Mouse (Mus musculus) liver, embryonic 15.5 days (tissue): Measurements from ENCODE around the gene Rfx1. TPM values are rescaled to one million over a fixed set of nuclear protein-coding genes. Genes with fewer than 3 reads are reported as not detected.

Experiments used
- ATAC-seq: fragments of 200-750 bp; cut with Nextera tagmentation; 2 replicates; pipeline ENCODE4 v1.8.0; 2017; ENCODE audit warnings: moderate number of reproducible peaks, mild to moderate bottlenecking, moderate library complexity; ENCODE audit not compliant: insufficient read depth
- H3K27ac ChIP-seq: fragments of 300-500 bp; sonication (generic); replicated peaks from 2 replicates; pipeline ENCODE4 v1.5.1; 2015; ENCODE audit warnings: mild to moderate bottlenecking, inconsistent platforms
- H3K27me3 ChIP-seq: fragments of 300-500 bp; sonication (generic); 2 replicates; pipeline ENCODE4 v1.6.1; 2015; ENCODE audit warnings: mild to moderate bottlenecking, inconsistent platforms
- H3K36me3 ChIP-seq: fragments of 300-500 bp; sonication (generic); replicated peaks from 2 replicates; pipeline ENCODE4 v1.6.1; 2015; ENCODE audit warnings: moderate library complexity, mild to moderate bottlenecking, inconsistent platforms
- H3K4me1 ChIP-seq: fragments of 300-500 bp; sonication (generic); replicated peaks from 2 replicates; pipeline ENCODE4 v1.6.1; 2015; ENCODE audit warnings: inconsistent platforms
- H3K4me2 ChIP-seq: fragments of 300-500 bp; sonication (generic); 2 replicates; pipeline ENCODE4 v1.6.1; 2015; ENCODE audit warnings: moderate library complexity, mild to moderate bottlenecking, inconsistent platforms
- H3K4me3 ChIP-seq: fragments of 300-500 bp; sonication (generic); replicated peaks from 2 replicates; pipeline ENCODE4 v1.5.1; 2015; ENCODE audit warnings: mild to moderate bottlenecking, inconsistent platforms
- H3K9ac ChIP-seq: fragments of 300-500 bp; sonication (generic); 2 replicates; pipeline ENCODE4 v1.6.1; 2015; ENCODE audit warnings: moderate library complexity, mild to moderate bottlenecking, inconsistent platforms
- H3K9me3 ChIP-seq: fragments of 300-500 bp; sonication (generic); replicated peaks from 2 replicates; pipeline ENCODE4 v1.6.1; 2016; ENCODE audit warnings: inconsistent platforms
- WGBS: fragments of 180-500 bp; shearing (Covaris S2); methylation state at CpG from one replicate; pipeline ENCODE4 v1.1.7; 2015; ENCODE audit warnings: mixed read lengths; ENCODE audit not compliant: insufficient replicate concordance; 5-methylcytosine and 5-hydroxymethylcytosine counted together
- polyA plus RNA-seq: library from polyadenylated mRNA; unstranded; fragments of >200 nt; fragmentation: Nextera tagmentation; extraction: Ambion mirVana; gene quantifications from 2 replicates; pipeline ENCODE4 v1.2.1, GENCODE M21; 2015

Rfx1 gene
- 2.4 and 2.9 TPM in 2 replicates for polyA plus RNA-seq

GRCm38 (mm10) chr8:84066291-84066930 lies at the start of gene Rfx1:
TSS of gene Rfx1 (plus strand) at chr8:84066834.
- Histone ChIP-seq H3K4me3 (peak within 1 kb of the TSS; percentile 74), H3K4me1 (peaks cover 65% of the 10 kb centered on the region), H3K36me3 (no peaks in the 10 kb centered on the region), H3K9ac (peak within 1 kb of the TSS; percentile 76), H3K27me3 (no peaks in the 10 kb centered on the region), H3K27ac (peak within 1 kb of the TSS; percentile 96), H3K9me3 (no peaks in the 10 kb centered on the region), H3K4me2 (peak within 1 kb of the TSS; percentile 92)
- peak; percentile 95 for ATAC-seq
- under 1% methylated on average over 51 of the region's 51 CpGs for WGBS

- Histone ChIP-seq H3K4me1 (no peaks in the 10 kb centered on the region), H3K9me3 (no peaks in the 10 kb centered on the region), H3K27me3 (peaks cover 65% of the 10 kb centered on the region), H3K36me3 (no peaks in the 10 kb centered on the region), H3K4me3 (no peak overlapping the region), H3K27ac (no peak overlapping the region), H3K4me2 (no peak overlapping the region), H3K9ac (no peak overlapping the region)
- ATAC-seq = no peak
- 63% methylated on average over 9 of the region's 9 CpGs for WGBS
Measured at GRCm38 (mm10) chr8:84019738-84020137, 46.9 kb upstream of the Rfx1 start.

DNA sequence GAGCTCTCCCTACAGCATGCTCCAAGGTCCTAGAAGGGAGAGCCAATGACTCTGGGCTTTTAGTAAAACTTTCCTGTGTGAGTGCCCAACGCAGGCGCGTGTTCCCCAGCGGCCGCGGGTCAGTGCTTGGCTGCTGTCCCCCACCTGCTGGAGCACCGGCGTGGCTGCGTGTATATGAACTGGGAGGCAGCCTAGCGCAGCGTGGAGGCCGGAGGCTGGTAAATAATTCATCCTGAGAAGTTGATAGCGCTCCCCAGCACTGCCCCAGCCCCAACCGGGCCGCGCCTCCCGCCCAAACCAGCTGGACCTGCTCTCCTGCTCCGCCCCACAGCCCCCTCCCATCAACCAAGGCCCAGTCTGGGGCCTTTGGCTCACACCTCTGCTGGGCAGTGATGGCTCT lies 45.5 kb upstream of the Rfx1 start, which contains the start of gene Palm3:
Palm3 (plus strand) TSS at position 376 of the 400 bp plus-strand sequence.
- no peak within 1 kb of the TSS for H3K9ac ChIP-seq
- H3K27ac ChIP-seq = no peak within 1 kb of the TSS
- peaks cover 5% of the 10 kb centered on the region for H3K4me1 ChIP-seq
- H3K36me3 ChIP-seq = no peaks in the 10 kb centered on the region
- no peak within 1 kb of the TSS for H3K4me2 ChIP-seq
- WGBS = 16% methylated on average over 18 of the region's 18 CpGs
- no peak within 1 kb of the TSS for H3K4me3 ChIP-seq
- H3K27me3 ChIP-seq = peaks cover 73% of the 10 kb centered on the region
- H3K9me3 ChIP-seq = no peaks in the 10 kb centered on the region
- ATAC-seq = no peak

- H3K4me2 ChIP-seq = no peak overlapping the region
- ATAC-seq = no peak
- no peaks in the 10 kb centered on the region for H3K36me3 ChIP-seq
- H3K9ac ChIP-seq = no peak overlapping the region
- no peak overlapping the region for H3K4me3 ChIP-seq
- H3K4me1 ChIP-seq = peaks cover 9% of the 10 kb centered on the region
- 37% methylated on average over 12 of the region's 12 CpGs for WGBS
- no peaks in the 10 kb centered on the region for H3K9me3 ChIP-seq
- H3K27me3 ChIP-seq = peaks cover 78% of the 10 kb centered on the region
- no peak overlapping the region for H3K27ac ChIP-seq
Measured at GRCm38 (mm10) chr8:84021569-84021968, 45.1 kb upstream of the Rfx1 start.

- Histone ChIP-seq H3K4me3 (no peak overlapping the region), H3K4me2 (no peak overlapping the region), H3K27ac (no peak overlapping the region), H3K27me3 (peaks cover 88% of the 10 kb centered on the region), H3K9me3 (no peaks in the 10 kb centered on the region), H3K4me1 (peaks cover 9% of the 10 kb centered on the region), H3K36me3 (no peaks in the 10 kb centered on the region), H3K9ac (no peak overlapping the region)
- no peak for ATAC-seq
- WGBS = 17% methylated on average over 5 of the region's 5 CpGs
Measured at GRCm38 (mm10) chr8:84023085-84023484, 43.5 kb upstream of the Rfx1 start.

GRCm38 (mm10) chr8:84023631-84024030 lies 43.0 kb upstream of the Rfx1 start:
- Histone ChIP-seq H3K4me3 (no peak overlapping the region), H3K9me3 (no peaks in the 10 kb centered on the region), H3K27me3 (peaks cover 90% of the 10 kb centered on the region), H3K9ac (no peak overlapping the region), H3K4me1 (peaks cover 9% of the 10 kb centered on the region), H3K27ac (no peak overlapping the region), H3K4me2 (no peak overlapping the region), H3K36me3 (no peaks in the 10 kb centered on the region)
- 44% methylated on average over 1 of the region's 1 CpGs for WGBS
- ATAC-seq = no peak

- no peak for ATAC-seq
- WGBS = 11% methylated on average over 10 of the region's 10 CpGs
- Histone ChIP-seq H3K4me2 (no peak overlapping the region), H3K36me3 (no peaks in the 10 kb centered on the region), H3K9me3 (no peaks in the 10 kb centered on the region), H3K9ac (no peak overlapping the region), H3K4me1 (peaks cover 9% of the 10 kb centered on the region), H3K27me3 (peaks cover 96% of the 10 kb centered on the region), H3K4me3 (no peak overlapping the region), H3K27ac (no peak overlapping the region)
Measured at GRCm38 (mm10) chr8:84024171-84024570, 42.5 kb upstream of the Rfx1 start.

DNA sequence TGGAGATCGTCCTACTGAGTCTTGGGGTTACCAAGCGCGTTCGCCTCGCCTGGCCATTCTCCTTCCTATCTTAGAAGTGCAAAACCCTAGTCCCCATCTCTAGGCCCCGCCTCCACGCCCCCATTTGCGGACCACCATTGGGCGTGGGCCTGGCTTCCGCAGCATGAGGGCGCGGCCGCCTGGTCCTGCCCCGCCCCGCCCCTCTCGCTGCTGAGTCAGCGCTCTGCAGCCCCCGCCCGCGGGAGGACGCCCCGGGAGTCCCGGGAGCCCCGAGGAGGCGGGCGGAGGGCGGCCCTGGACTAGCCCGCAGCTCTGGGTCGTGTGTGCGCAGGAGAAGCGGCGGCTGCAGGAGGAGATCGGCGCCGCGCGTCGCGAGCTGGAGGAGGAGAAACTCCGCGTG lies 40.8 kb upstream of the Rfx1 start:
- Histone ChIP-seq H3K27ac (no peak overlapping the region), H3K4me3 (peak overlapping the region; percentile 36), H3K4me2 (peak overlapping the region; percentile 64), H3K9me3 (no peaks in the 10 kb centered on the region), H3K36me3 (no peaks in the 10 kb centered on the region), H3K27me3 (peaks cover 87% of the 10 kb centered on the region), H3K9ac (no peak overlapping the region), H3K4me1 (peaks cover 9% of the 10 kb centered on the region)
- ATAC-seq = peak; percentile 38
- 1% methylated on average over 41 of the region's 41 CpGs for WGBS

DNA sequence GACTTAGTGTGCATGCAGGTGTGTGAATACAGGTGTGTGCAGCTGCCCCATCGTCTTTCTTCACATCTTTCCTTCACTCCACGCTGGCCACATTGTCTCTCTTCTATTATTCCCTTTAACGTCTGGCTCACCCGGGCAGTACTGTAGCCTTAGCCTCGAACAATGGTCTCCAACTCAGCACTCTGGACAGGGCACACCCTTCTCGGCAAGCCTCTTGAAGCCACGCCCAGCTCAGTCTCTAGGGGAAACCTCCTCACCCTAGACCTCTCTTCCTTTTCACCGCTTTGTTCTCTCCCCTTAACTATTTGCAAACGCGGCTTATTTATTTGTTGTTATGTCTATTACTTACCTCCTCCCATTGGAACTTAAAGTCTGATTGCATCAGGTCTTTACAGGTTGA lies 39.2 kb upstream of the Rfx1 start:
- 7% methylated on average over 10 of the region's 10 CpGs for WGBS
- Histone ChIP-seq H3K27ac (no peak overlapping the region), H3K9me3 (no peaks in the 10 kb centered on the region), H3K4me3 (no peak overlapping the region), H3K4me2 (no peak overlapping the region), H3K27me3 (peaks cover 71% of the 10 kb centered on the region), H3K36me3 (no peaks in the 10 kb centered on the region), H3K4me1 (peaks cover 9% of the 10 kb centered on the region), H3K9ac (no peak overlapping the region)
- ATAC-seq = no peak

DNA sequence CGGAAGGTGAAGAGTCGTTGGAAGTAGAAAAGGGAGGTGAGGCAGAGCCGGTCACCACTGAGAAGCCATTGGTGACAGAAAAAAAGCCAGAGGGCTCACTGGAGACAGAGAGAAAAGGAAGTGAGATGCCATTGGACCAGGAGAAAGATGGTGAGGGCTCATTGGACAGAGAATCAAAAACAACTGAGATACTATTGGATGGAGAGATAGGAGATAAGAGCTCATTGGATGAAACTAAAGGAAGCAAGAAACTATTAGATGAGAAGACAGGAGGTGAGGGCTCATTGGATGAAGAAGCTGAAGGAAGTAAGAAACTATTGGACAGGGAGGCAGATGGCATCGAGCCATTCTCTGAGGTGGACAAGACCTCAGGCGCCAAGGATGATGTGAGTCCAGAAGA lies 37.4 kb upstream of the Rfx1 start:
- 65% methylated on average over 5 of the region's 5 CpGs for WGBS
- Histone ChIP-seq H3K4me3 (no peak overlapping the region), H3K9me3 (no peaks in the 10 kb centered on the region), H3K27ac (no peak overlapping the region), H3K9ac (no peak overlapping the region), H3K4me2 (no peak overlapping the region), H3K4me1 (peaks cover 9% of the 10 kb centered on the region), H3K36me3 (no peaks in the 10 kb centered on the region), H3K27me3 (peaks cover 55% of the 10 kb centered on the region)
- ATAC-seq = no peak

GRCm38 (mm10) chr8:84032777-84033176 lies 33.9 kb upstream of the Rfx1 start:
- no peaks in the 10 kb centered on the region for H3K4me1 ChIP-seq
- H3K4me3 ChIP-seq = no peak overlapping the region
- 53% methylated on average over 4 of the region's 4 CpGs for WGBS

GRCm38 (mm10) chr8:84038015-84038414 lies 28.6 kb upstream of the Rfx1 start:
- H3K4me1 ChIP-seq = peaks cover 7% of the 10 kb centered on the region
- H3K36me3 ChIP-seq = no peaks in the 10 kb centered on the region
- no peak overlapping the region for H3K9ac ChIP-seq
- no peak for ATAC-seq
- no peak overlapping the region for H3K27ac ChIP-seq
- H3K27me3 ChIP-seq = peaks cover 51% of the 10 kb centered on the region
- no peak overlapping the region for H3K4me2 ChIP-seq
- H3K4me3 ChIP-seq = no peak overlapping the region
- H3K9me3 ChIP-seq = no peaks in the 10 kb centered on the region
- WGBS = 57% methylated on average over 5 of the region's 5 CpGs

More at GRCm38 (mm10) chr8:84032777-84033176, 33.9 kb upstream of the Rfx1 start:
- no peak overlapping the region for H3K9ac ChIP-seq
- no peak overlapping the region for H3K4me2 ChIP-seq
- no peak for ATAC-seq
- H3K27me3 ChIP-seq = peaks cover 30% of the 10 kb centered on the region
- no peaks in the 10 kb centered on the region for H3K36me3 ChIP-seq
- H3K9me3 ChIP-seq = no peaks in the 10 kb centered on the region
- no peak overlapping the region for H3K27ac ChIP-seq
